Mouse (Mus musculus): Measurements from ENCODE around the gene Rap1gap.

Gene Rap1gap

GRCm38 (mm10) chr4:137750121-137750520 is 85.6 kb downstream of the Rap1gap start:
- no peak for DNase-seq

DNA sequence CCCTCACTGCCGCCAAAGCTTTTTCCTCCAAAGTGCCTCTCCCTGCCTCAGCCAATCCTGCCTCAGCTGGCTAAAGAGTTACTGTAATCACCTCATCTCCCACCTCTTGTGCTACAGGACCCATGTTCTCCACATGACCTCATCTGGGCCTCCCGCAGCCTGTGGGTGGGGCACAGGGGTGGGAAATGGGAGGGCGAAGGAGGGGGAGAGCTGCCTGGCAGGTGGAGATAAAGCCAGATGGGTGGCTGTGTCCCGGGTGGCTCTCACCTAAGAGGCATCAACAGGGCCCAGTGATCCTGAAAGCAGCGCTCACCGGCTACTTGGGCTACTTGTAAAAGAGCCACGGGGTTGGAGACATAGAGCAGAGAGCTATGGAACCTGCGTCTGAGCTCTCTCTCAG is 86.8 kb downstream of the Rap1gap start:
- DNase-seq, result no peak

- peak; percentile 59 for DNase-seq
Measured at GRCm38 (mm10) chr4:137751717-137752116, 87.2 kb downstream of the Rap1gap start.

- DNase-seq, result no peak
Measured at GRCm38 (mm10) chr4:137752471-137752870, 87.9 kb downstream of the Rap1gap start.

GRCm38 (mm10) chr4:137753199-137753598 is 88.7 kb downstream of the Rap1gap start:
- DNase-seq, result no peak

DNA sequence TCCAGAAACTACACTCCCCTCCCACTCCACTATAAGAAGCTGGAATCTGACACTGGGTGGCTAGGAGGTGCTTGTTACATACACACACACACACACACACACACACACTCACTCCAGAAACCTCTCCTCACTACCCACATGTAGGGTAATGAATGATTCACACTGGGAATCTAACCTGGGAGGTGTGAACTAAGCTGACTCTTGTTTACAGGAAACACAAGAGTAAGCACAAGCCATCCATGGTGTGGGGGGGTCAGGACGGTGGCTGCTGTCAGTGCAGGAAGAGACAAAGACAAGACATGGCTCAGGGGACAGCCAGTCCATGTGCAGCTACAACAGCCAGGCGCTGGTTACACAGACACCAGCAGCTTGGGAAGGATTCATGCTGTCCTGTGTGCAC is 89.9 kb downstream of the Rap1gap start:
- no peak for DNase-seq

DNA sequence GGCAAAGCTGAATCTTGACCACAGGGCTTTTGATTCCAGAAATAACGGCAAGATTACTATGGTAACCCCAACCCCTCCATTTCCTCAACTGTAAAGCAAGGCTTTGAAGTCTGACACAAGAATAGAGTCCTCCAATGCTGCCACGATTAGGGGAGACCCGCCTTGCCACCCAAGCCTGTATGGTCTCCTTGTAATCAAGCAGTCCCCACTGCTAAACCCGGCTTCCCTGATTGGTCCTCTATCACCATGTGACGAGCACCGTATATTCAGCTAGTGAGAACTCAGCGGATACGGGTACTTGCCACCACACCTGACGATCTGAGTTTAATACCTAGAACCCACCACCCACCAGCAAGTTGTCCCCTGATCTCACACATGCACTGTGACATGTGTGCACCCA is 98.4 kb downstream of the Rap1gap start:
- no peak for DNase-seq

DNA sequence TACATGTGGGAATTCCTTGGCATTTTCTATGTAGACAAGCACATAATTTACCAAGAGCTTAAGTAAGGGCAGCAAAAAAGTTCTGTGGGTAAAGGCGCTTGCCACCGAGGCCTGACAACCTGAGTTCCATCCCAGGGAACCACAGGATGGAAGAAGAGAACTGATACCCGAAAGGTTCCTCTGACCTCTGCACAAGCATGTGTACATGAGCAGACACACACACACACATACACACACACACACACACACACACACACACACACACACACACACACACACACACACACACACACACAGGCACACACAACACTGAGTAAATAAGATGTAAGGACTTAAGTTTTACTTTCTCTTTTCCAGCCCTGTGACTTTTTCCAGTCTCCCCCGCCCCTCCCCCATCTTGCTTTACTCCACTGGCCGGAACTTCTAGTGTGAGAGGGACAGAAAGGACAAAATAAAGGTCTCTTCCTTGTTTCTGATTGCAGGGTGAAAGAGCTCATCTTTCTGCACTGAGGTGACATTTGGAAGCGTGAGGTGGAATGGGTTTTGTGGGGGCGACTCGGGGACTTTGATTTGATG is 99.5 kb downstream of the Rap1gap start:
- peak; percentile 54 for DNase-seq

DNA sequence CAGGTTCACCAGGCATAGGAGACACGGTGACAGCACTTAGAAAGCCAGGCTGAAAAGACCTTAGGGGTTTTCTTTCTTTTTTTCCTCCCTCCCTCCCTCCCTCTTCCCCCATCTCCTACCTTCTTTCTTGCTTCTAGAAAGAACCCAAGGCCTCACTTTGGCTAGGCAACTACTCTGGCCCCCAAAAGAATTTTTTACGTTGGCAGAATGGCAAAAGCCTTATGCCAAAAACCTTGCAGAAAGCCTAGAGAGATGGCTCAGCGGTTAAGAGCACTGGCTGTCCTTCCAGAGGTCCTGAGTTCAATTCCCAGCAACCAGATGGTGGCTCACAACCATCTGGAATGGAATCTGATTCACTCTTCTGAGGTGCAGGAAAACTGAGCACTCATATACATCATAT is 100.1 kb downstream of the Rap1gap start:
- DNase-seq, result no peak

GRCm38 (mm10) chr4:137765554-137765971 is 101.0 kb downstream of the Rap1gap start:
- DNase-seq, result no peak

GRCm38 (mm10) chr4:137766365-137766764 is 101.8 kb downstream of the Rap1gap start:
- no peak for DNase-seq

GRCm38 (mm10) chr4:137768381-137768780 is 103.9 kb downstream of the Rap1gap start:
- DNase-seq, result no peak

DNA sequence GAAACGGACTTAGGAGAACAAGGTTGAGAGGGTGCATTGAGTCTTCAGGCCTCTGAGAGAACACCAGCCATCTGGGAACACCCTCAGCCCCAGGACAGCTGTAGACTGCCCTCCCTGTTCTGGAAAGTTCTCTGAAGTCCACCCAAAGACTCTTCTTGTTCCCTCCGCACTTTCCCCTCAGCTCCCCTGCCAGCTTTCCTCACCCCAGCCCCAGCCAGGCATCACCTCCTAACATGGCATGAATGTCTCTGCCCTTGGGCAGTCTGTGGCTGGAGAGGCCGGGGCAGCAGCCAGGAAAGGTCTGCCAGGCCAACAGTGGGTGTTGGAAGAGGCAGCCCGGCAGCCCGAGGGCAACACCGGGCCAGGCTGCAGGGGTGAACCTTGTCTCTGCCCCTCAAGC is 104.3 kb downstream of the Rap1gap start:
- no peak for DNase-seq

DNA sequence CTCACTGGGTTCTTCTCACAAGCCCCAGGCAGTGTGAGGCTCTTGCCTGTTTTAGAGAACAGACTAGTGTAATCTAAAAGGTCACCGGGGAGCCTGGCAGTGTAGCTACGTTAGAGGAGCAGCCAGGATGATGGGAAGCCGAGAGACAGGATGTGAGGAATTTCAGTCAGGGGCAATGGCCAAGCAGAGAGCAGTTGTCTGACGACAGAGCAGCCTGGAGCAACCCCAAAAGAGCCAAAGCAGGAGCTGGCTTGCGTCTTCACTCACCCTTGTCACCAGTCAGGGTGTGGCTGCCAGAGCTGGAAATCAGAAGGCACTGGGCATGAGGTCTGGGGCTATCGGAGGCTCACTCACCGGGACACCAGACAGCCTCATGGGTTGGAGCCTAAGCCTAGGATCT is 105.1 kb downstream of the Rap1gap start:
- DNase-seq, result peak; percentile 49

- DNase-seq, result peak; percentile 40
Measured at GRCm38 (mm10) chr4:137770901-137771612, 106.5 kb downstream of the Rap1gap start.

GRCm38 (mm10) chr4:137771749-137772148 is 107.2 kb downstream of the Rap1gap start:
- DNase-seq, result no peak

GRCm38 (mm10) chr4:137772438-137773056 is 108.0 kb downstream of the Rap1gap start:
- no peak for DNase-seq

GRCm38 (mm10) chr4:137773369-137773899 is 108.9 kb downstream of the Rap1gap start:
- no peak for DNase-seq

DNA sequence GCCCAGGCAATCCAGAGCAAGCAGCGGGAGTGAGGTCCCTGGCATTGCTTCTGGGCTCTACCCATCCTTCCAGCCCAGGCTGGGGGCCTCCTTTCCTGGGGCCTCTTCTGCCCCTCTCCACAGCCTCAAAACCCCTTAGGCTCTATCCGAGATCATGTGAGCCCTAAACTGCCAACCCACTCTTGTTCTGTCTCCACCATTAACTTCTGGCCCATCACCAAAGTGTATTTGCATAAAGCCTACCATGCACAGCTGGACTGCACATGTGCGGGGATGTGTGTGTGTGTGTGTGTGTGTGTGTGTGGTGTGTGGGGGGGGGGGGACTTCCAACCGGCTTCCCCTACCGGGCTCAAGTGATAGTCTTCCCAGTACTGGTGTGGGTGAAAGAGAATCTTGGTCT is 109.5 kb downstream of the Rap1gap start:
- no peak for DNase-seq

- DNase-seq, result no peak
Measured at GRCm38 (mm10) chr4:137774505-137774904, 110.0 kb downstream of the Rap1gap start.

GRCm38 (mm10) chr4:137777866-137778265 is 113.3 kb downstream of the Rap1gap start:
- no peak for DNase-seq

DNA sequence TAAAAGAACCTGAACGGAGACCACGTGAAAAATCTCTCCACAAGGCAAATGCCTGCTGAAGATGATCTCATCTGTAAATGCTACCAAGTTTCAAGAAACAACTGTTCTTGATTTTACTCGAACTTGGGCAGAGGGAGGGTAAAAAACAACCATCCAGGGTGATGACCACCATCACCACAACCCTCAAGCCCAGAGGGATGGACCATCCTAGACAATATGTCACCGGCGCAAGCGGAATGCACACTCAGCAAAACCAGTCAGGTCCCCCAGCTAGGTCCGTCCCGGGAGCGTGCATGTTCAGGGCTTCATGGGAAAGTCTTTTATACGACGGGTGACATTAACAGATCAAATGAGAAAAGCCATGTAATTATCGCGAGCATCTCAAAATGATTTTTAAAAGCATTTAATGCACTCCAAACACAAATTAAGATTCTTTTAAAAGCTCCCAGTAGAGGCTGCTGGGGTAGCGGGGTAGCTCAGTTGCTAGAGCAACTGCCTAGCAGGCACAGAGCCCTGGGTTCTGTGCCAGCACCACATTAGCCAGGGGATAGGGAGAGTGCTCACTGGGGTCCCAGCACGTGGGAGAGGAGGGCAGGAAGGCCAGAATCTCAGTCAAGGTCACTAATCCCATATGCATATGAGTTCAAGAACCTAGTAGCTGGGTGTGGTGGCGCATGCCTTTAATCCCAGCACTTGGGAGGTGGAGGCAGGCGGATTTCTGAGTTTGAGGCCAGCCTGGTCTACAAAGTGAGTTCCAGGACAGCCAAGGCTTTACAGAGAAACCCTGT is 114.1 kb downstream of the Rap1gap start:
- no peak for DNase-seq
